Mouse (Mus musculus) cerebellum, adult 2 months (tissue): Measurements from ENCODE around the gene Lrp8.

Experiments used
- CTCF ChIP-seq: fragments of 200-500 bp; IDR thresholded peaks from 2 replicates; pipeline ENCODE4 v1.5.1; 2011; ENCODE audit warnings: low read depth, mild to moderate bottlenecking, control low read depth, low read length, moderate library complexity, borderline replicate concordance; ENCODE audit not compliant: insufficient read depth
- POLR2A ChIP-seq: fragments of 200-500 bp; IDR thresholded peaks from 2 replicates; pipeline ENCODE4 v1.6.1; 2011; ENCODE audit warnings: low read length, control low read depth, borderline replicate concordance; ENCODE audit not compliant: insufficient read depth

- TF ChIP-seq CTCF (no peak), POLR2A (no peak)
Observed at GRCm38 (mm10) chr4:107828727-107829218, 26.7 kb downstream of the Lrp8 start.
